Mouse (Mus musculus) cerebellum, postnatal 36 days (tissue): Measurements from ENCODE around the gene Hmx2.

Experiments
- DNase-seq, 2 experiments: peaks; one replicate each; pipeline ENCODE4 v3.0.0; 2021 to 2022; ENCODE audit warnings: mixed read lengths in 2 of 2

The Hmx2 gene

GRCm38 (mm10) chr7:131548473-131548872 is at the start of gene Hmx2:
TSS of gene Hmx2 (plus strand) at chr7:131548773.
- DNase-seq, result no peak

DNA sequence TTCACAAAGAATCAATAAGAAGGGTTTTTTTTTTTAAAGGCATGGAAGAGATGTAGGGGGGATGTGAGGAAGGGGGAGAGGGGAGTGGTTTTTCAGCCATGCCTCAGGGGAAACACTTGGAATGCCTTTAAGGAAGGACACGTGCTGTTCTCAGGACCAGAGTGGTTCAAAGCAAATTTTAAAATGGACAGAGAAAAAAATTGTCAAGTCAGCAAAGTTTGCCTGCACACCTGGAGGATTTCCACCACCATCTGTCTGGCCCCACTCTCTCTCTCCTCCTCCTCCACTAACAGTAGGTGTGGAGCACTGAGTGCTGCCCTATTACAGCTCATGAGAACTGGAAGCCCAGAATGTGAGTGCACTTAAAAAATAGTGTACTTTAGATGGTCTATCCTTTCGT is 44.8 kb upstream of the Hmx2 start:
- no peak for DNase-seq

GRCm38 (mm10) chr7:131539979-131540378 is 8.6 kb upstream of the Hmx2 start:
- peak; percentile 75 to 79 for DNase-seq

GRCm38 (mm10) chr7:131541184-131542114 is 7.1 kb upstream of the Hmx2 start:
- DNase-seq, result no peak

DNA sequence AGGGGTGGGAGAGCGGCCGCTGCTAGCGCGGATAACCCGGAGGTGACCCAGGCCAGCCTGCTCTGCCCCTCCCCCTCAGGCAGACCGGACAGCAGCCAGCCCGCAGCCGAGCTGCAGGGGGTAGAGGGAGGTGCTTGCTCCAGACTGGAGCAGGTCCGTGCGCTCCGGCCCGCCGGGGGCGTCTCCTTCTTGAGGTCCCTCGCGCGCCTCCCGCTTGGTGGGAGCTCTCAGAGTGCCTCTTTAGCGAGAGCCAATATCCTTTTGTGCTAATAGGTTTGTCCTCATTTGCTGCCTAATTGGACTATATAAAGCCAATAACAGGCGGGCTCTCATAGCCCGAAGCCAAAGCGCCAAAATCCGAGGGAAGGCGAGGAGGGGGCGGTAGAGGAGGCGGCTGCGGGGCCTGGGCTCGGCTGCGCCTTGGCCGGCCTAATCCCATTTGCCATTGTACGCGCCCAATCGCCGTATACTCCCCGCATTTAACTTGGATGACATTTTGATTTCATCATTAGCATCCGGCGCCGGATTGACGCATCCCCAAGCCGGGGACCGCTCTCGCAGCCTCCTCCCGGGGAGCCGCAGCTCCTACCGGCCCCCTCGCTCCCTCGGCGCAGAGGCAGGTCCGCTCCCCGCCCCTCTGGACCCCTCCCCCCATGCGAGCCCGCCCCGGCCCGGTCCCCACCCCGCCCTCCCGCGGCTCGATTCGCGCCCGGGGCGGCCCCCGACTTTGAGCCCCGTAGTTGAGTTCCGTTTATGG is 6.3 kb upstream of the Hmx2 start, which contains the start of gene Hmx3:
Hmx3 (plus strand) TSS at position 753 of the 757 bp plus-strand sequence.
- no peak for DNase-seq

DNA sequence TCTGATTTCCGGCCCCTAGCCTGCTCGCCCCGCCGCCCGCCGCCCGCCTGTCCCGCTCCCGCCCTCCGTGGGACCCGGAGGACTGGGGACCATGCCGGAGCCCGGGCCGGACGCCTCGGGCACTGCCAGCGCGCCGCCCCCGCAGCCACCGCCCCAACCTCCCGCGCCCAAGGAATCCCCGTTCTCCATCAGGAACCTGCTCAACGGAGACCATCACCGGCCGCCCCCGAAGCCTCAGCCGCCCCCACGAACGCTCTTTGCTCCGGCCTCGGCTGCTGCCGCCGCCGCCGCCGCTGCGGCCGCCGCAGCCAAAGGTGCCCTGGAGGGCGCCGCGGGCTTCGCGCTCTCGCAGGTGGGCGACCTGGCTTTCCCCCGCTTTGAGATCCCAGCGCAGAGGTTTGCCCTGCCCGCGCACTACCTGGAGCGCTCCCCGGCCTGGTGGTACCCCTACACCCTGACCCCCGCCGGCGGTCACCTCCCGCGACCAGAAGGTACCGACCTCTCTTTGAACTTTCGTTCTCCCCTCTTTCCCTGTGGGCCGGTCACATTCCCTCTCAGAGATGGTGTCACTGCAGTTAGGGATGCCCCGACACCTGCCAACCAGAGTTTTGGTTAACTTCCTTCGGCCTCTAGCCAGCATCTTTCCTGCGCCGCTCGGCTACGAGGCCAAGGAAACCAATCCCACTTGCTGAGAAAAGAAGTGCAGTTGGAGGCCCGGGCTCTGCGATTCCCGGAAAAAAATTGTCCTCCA is 5.5 kb upstream of the Hmx2 start:
- no peak for DNase-seq

GRCm38 (mm10) chr7:131543623-131544481 is 4.7 kb upstream of the Hmx2 start:
- DNase-seq, result no peak

DNA sequence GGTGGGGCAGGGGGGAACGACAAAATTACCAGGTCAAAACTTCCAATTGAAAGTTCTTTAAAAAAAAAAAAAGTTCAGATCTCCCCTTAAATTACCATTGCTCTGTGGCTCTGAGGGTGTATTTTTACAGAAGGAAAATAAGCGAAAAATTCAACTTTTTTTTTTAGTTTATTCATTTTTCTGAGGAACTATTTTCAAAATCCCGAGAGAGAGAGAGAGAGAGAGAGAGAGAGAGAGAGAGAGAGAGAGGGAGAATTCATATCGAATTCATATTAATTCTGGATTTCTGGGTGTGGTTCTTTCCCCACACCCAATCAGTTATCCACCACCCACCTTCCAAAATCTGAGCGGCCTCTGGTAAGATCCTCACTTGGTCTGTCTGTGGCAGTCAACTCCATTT is 3.7 kb upstream of the Hmx2 start:
- no peak for DNase-seq

GRCm38 (mm10) chr7:131545701-131546385 is 2.7 kb upstream of the Hmx2 start:
- no peak for DNase-seq

DNA sequence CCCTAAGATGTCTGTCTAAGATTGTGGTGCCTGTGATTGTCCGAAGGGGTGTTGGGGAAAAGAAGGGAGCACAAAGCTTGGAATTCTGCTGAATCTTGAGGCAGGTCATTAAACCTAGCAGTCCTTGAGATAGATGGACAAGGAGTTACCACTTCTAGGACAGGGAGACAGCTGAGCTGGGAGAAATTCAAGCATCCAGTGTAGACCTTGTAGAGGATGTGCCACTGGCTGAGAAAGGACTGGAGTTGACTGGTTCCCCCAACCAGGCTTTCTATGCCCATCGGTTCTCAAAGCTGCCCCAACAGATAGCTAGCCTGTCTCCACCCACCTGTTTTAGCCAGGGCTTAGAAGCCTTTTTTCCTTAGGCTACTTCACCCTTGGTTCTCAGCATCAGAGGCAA is 2.1 kb upstream of the Hmx2 start:
- DNase-seq, result no peak

- no peak for DNase-seq
Measured at GRCm38 (mm10) chr7:131547481-131547880, 1.1 kb upstream of the Hmx2 start.

DNA sequence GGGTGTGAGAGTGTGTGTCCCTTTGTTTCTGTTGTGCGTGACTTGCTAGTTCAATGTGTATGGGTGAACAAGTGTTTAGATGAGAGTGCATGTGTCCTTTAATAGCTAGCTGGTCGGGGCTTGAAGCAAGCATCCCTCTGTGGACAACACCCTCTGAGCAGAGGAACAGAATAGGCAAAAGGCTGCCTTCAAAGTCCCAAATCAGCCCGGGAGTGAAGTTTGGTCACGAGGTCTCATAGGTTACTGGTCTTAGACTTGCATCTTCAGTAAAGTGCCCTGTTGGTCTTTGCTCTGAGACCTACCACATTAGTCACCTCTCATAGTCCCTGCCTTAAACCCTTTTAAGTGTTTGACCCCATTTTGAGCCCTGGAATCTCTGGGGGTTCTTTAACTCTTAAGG is 2.9 kb downstream of the Hmx2 start:
- DNase-seq, result no peak

- DNase-seq, result no peak
Measured at GRCm38 (mm10) chr7:131551931-131552741, 3.6 kb downstream of the Hmx2 start.

GRCm38 (mm10) chr7:131552781-131553180 is 4.2 kb downstream of the Hmx2 start:
- DNase-seq, result no peak

GRCm38 (mm10) chr7:131553771-131554175 is 5.2 kb downstream of the Hmx2 start:
- DNase-seq, result no peak

DNA sequence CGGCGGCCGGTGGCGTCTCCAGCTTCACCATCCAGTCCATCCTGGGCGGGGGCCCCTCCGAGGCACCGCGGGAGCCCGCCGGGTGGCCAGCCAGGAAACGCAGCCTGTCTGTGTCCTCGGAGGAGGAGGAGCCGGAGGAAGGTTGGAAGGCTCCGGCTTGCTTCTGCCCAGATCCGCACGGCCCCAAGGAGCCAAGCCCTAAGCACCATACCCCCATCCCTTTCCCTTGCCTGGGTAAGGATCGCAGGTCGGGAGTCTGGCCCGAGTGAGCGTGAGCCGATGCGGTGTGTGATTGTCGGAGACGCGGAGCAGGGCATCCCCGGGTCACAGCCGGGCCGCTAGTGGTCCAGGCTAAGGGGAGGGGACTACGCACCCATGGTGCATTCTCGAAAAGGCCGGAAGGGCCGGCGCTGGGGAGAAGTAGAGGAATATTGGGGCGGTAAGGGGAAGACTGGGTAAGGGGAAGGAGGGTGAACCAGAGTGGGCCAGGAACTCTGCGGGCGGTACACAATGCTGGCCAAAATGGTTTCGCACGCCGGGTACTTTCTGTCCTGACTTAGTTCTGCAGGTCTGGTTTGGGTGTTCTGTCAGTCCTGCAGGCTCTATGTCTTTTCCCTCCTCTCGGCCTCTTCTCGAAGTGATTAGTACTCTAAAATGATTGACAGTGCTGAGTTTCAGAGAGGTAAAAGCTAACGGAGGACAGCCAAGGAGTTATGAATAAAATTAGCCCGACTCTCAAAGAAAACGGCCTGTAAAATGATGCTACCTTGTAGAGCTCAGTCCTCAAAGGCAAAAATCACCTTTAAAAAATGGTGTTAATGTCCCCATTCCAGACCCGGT is 6.0 kb downstream of the Hmx2 start:
- no peak for DNase-seq

- DNase-seq, result peak in 1 of 2 experiments; percentile 32
Measured at GRCm38 (mm10) chr7:131555301-131556081, 6.9 kb downstream of the Hmx2 start.

GRCm38 (mm10) chr7:131556116-131556515 is 7.5 kb downstream of the Hmx2 start:
- no peak for DNase-seq
